Mouse (Mus musculus): ENCODE results near the gene Nsrp1.

DNA sequence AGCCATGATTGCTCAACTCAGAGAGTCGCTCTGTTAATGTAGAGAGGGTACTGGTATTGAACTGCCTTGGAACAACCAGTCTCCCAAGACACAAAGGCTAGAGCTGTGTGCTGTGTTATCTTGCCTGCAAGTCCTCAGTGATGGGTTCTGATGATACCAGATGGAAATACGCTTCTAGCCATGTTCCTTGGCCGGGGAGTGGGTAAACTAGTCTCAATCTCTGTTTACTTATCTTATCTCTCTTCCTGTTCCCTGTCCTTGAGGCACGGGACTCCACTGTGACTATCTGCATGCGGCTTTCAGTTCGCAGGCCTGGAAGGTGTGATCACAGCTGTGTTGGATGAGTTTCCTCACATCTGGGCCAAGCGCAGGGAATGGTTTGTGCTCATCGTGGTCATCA is 58.7 kb downstream of the Nsrp1 start:
- no peak for TF ChIP-seq CTCF (IDR thresholded peaks at IDR 0.05; ENCODE audit: borderline replicate concordance, control insufficient read depth, extremely low read depth, insufficient read depth, low read length, poor library complexity)
- TF ChIP-seq POLR2A (IDR thresholded peaks at IDR 0.05; ENCODE audit: control insufficient read depth, extremely low read depth, insufficient read depth, low read length, poor library complexity): no peak

Data from thymus, adult 2 months (tissue).